ENCODE assay signal across 9 mouse cellular contexts in genomic region chr6:22288737-22289460, GRCm38 (mm10). TPM values are rescaled to one million over a fixed set of nuclear protein-coding genes. Genes with fewer than 3 reads are reported as not detected.
A peak's percentile ranks its signal among the peaks of the same experiment; 100 is the strongest.
DNase-seq lines count a peak whose midpoint lies in the region; ATAC-seq and TF ChIP-seq lines count a peak whose summit lies in the region.
"Had no signal": no experiment of that assay in that cellular context is flagged by ENCODE, and none has a peak within 500 bp of the region (broad histone marks: within the 10 kb centered on the region; RNA-seq: fewer than 3 reads in every experiment).

No protein-coding gene starts in this region.

- 0 out of 2 replicates have a peak, but pooled peaks have one; percentile 13 for ATAC-seq in liver, embryonic 12.5 days
- peak; percentile 58; the same call in 1 of the 2 replicates for ATAC-seq in neural tube, embryonic 11.5 days (ENCODE audit: insufficient read depth, low FRiP score, low TSS enrichment)
- ATAC-seq in monocyte, adult 5-6 weeks (replicated peaks; ENCODE audit: insufficient number of reproducible peaks, low FRiP score, low TSS enrichment, poor library complexity, severe bottlenecking) = no peak; the same call in 1 of the 2 replicates
- ATAC-seq: Patski had no signal

- H3K36me3 ChIP-seq in heart, adult 2 months (ENCODE audit: control insufficient read depth, insufficient read depth, low read length) = no peaks in the 10 kb centered on the region
- no peaks in the 10 kb centered on the region for H3K36me3 ChIP-seq in E14TG2a.4 (ENCODE audit: insufficient read depth, low read length)
- H3K36me3 ChIP-seq in hindbrain, embryonic 10.5 days = no peaks in the 10 kb centered on the region
- H3K36me3 ChIP-seq in liver, embryonic 12.5 days = no peaks in the 10 kb centered on the region
- H3K36me3 ChIP-seq in neural tube, embryonic 11.5 days (ENCODE audit: control insufficient read depth, insufficient read depth, low read length) = no peaks in the 10 kb centered on the region

- H3K9ac ChIP-seq in heart, adult 2 months (ENCODE audit: low read depth, low read length) = no peak overlapping the region
- H3K9ac ChIP-seq in liver, embryonic 12.5 days = no peak overlapping the region
- peak overlapping the region; percentile 41 for H3K9ac ChIP-seq in neural tube, embryonic 11.5 days (ENCODE audit: low read length)

- no peak overlapping the region for H3K27ac ChIP-seq in heart, adult 2 months
- no peak overlapping the region for H3K27ac ChIP-seq in hindbrain, embryonic 10.5 days
- H3K27ac ChIP-seq in liver, embryonic 12.5 days = no peak overlapping the region
- no peak overlapping the region for H3K27ac ChIP-seq in neural tube, embryonic 11.5 days (ENCODE audit: low read depth, low read length)

- TF ChIP-seq EP300 in heart, adult 2 months (IDR thresholded peaks at IDR 0.05; ENCODE audit: insufficient read depth, low read depth, low read length) = no peak

- H3K4me3 ChIP-seq in heart, adult 2 months = peak overlapping the region; percentile 4; the same call in 1 of the 2 replicates
- peak overlapping the region; percentile 76 for H3K4me3 ChIP-seq in E14TG2a.4 (replicated peaks; ENCODE audit: low read length)
- H3K4me3 ChIP-seq in hindbrain, embryonic 10.5 days = peak overlapping the region; percentile 56
- H3K4me3 ChIP-seq in liver, embryonic 12.5 days = peak overlapping the region; percentile 28
- H3K4me3 ChIP-seq in neural tube, embryonic 11.5 days (ENCODE audit: low read depth, low read length) = peak overlapping the region; percentile 33

- peaks cover 14% of the 10 kb centered on the region for H3K27me3 ChIP-seq in heart, adult 2 months (ENCODE audit: control insufficient read depth, insufficient read depth, low read length)
- H3K27me3 ChIP-seq in E14TG2a.4 (ENCODE audit: insufficient read depth, low read length) = peaks cover 48% of the 10 kb centered on the region
- peaks cover 74% of the 10 kb centered on the region for H3K27me3 ChIP-seq in hindbrain, embryonic 10.5 days (ENCODE audit: insufficient read depth, poor library complexity, severe bottlenecking)
- H3K27me3 ChIP-seq in liver, embryonic 12.5 days (replicated peaks) = peaks cover 43% of the 10 kb centered on the region
- H3K27me3 ChIP-seq in neural tube, embryonic 11.5 days (ENCODE audit: control insufficient read depth, insufficient read depth, low read length) = peaks cover 35% of the 10 kb centered on the region
- H3K27me3 ChIP-seq: Patski had no signal

- intact Hi-C loops in heart, adult 2 months (cut with DNase I) = no loop called here

- peak overlapping the region; percentile 56 for H3K4me2 ChIP-seq in liver, embryonic 12.5 days
- H3K4me2 ChIP-seq in neural tube, embryonic 11.5 days (ENCODE audit: low read depth) = peak overlapping the region; percentile 71

- H3K4me1 ChIP-seq in heart, adult 2 months (ENCODE audit: control insufficient read depth, insufficient read depth, low read length) = no peaks in the 10 kb centered on the region
- H3K4me1 ChIP-seq in E14TG2a.4 (replicated peaks; ENCODE audit: low read depth, low read length) = peaks cover 33% of the 10 kb centered on the region
- peaks cover 22% of the 10 kb centered on the region for H3K4me1 ChIP-seq in hindbrain, embryonic 10.5 days (replicated peaks)
- peaks cover 7% of the 10 kb centered on the region; the same call in 1 of the 2 replicates for H3K4me1 ChIP-seq in liver, embryonic 12.5 days
- peaks cover 15% of the 10 kb centered on the region for H3K4me1 ChIP-seq in neural tube, embryonic 11.5 days (ENCODE audit: control insufficient read depth, insufficient read depth, low read length)

- no peaks in the 10 kb centered on the region for H3K79me2 ChIP-seq in heart, adult 2 months (replicated peaks; ENCODE audit: control insufficient read depth, insufficient read depth, low read length)

- WGBS in heart, adult 2 months = 6% methylated on average over 38 of the region's 38 CpGs
- under 1% methylated on average over 38 of the region's 38 CpGs for WGBS in hindbrain, embryonic 10.5 days
- 2% methylated on average over 38 of the region's 38 CpGs for WGBS in liver, embryonic 12.5 days (ENCODE audit: insufficient replicate concordance)
- under 1% methylated on average over 38 of the region's 38 CpGs for WGBS in neural tube, embryonic 11.5 days

- DNase-seq in heart, adult 2 months = peak in 1 of 2 experiments; percentile 27
- no peak for DNase-seq in heart, adult 18-20 months
- DNase-seq in embryo, embryonic 9.5 days (ENCODE audit: extremely low spot score) = peak; percentile 50
- DNase-seq in hindbrain, embryonic 10.5 days (ENCODE audit: low spot score) = peak; percentile 61
- peak; percentile 64 for DNase-seq in neural tube, embryonic 11.5 days (ENCODE audit: low spot score)

- no peaks in the 10 kb centered on the region for H3K9me3 ChIP-seq in E14TG2a.4 (ENCODE audit: low read length)
- H3K9me3 ChIP-seq in hindbrain, embryonic 10.5 days = no peaks in the 10 kb centered on the region
- H3K9me3 ChIP-seq in liver, embryonic 12.5 days (replicated peaks) = no peaks in the 10 kb centered on the region
- H3K9me3 ChIP-seq in neural tube, embryonic 11.5 days (ENCODE audit: control insufficient read depth, low read length) = no peaks in the 10 kb centered on the region

- peak; percentile 22; the same call in 1 of the 2 replicates for TF ChIP-seq CTCF in heart, adult 2 months (IDR thresholded peaks at IDR 0.05)
- TF ChIP-seq CTCF in E14TG2a.4 (conservative IDR thresholded peaks at IDR 0.05; ENCODE audit: low read length) = no peak

- TF ChIP-seq POLR2A in heart, adult 2 months (IDR thresholded peaks at IDR 0.05; ENCODE audit: insufficient read depth, low read depth, low read length) = no peak

RNA-seq across cellular contexts. Expression of gene Wnt16, which starts 0.9 kb away (rescaled TPM):
- total RNA-seq in heart, adult 2 months (2021) = under 1 TPM; 0.70 to 0.80 TPM
- polyA plus RNA-seq in heart, adult 2 months (2012; rRNA removed) = 0.49 and 0.59 TPM in 2 replicates
- under 1 TPM in 1 of 2 experiments, not detected in 1; 0.64 TPM for total RNA-seq in heart, adult 18-20 months (2021)
- polyA plus RNA-seq in hindbrain, embryonic 10.5 days (2016; fragmentation: Nextera tagmentation; extraction: Ambion mirVana) = 0.50 and 1.6 TPM in 2 replicates
- 0.07 and 0.26 TPM in 2 replicates for polyA plus RNA-seq in liver, embryonic 12.5 days (2016; fragmentation: Nextera tagmentation; extraction: Ambion mirVana)
- 2.3 and 3.0 TPM in 2 replicates for polyA plus RNA-seq in neural tube, embryonic 11.5 days (2014; fragmentation: Nextera tagmentation; extraction: Ambion mirVana)
- total RNA-seq in monocyte, adult 5-6 weeks (2017) = not detected in 3 replicates
- polyA plus RNA-seq: Patski had no signal

Comparison
In these comparisons a context has a peak if more than half of its experiments do, and no peak if none do; other contexts are left out.
1. DNase-seq: peak in embryo, embryonic 9.5 days (single experiment), hindbrain, embryonic 10.5 days (single experiment) and neural tube, embryonic 11.5 days (single experiment); none in heart, adult 18-20 months (0 of 2).
2. H3K4me3 ChIP-seq: peak in every context shown above with its lines; median percentile 76 in E14TG2a.4; 56 in hindbrain, embryonic 10.5 days; 33 in neural tube, embryonic 11.5 days; 28 in liver, embryonic 12.5 days; 4 in heart, adult 2 months.